ENCODE assay signal across 12 mouse cellular contexts in the genomic region with DNA sequence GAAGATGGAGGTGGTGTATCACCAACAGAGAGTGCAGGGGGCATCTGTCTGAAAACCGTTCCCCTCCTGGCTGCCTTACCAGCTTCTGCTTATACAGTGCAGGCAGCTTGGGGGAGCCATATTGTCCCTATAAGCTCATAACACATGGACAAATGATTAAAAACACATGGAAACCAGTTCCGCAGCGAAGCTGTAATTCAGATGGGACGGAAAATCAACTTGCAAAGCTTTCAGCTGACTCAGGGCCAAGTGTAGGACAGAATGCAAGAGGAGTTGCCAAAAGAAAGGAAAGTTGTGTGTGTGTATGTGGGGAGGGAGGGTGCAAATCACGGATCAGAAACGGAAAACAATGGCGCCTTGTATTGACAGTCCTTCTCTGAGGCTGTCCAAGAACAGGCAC. TPM values are rescaled to one million over a fixed set of nuclear protein-coding genes. Genes with fewer than 3 reads are reported as not detected.
A peak's percentile ranks its signal among the peaks of the same experiment; 100 is the strongest.
DNase-seq lines count a peak whose midpoint lies in the region; ATAC-seq and TF ChIP-seq lines count a peak whose summit lies in the region.
"Had no signal": no experiment of that assay in that cellular context is flagged by ENCODE, and none has a peak within 500 bp of the region (broad histone marks: within the 10 kb centered on the region; RNA-seq: fewer than 3 reads in every experiment).

No protein-coding gene starts in this region.

- H3K9me3 ChIP-seq in kidney, embryonic 15.5 days (replicated peaks), result no peaks in the 10 kb centered on the region
- no peaks in the 10 kb centered on the region for H3K9me3 ChIP-seq in embryonic facial prominence, embryonic 12.5 days

- no peaks in the 10 kb centered on the region for H3K27me3 ChIP-seq in kidney, embryonic 15.5 days
- no peaks in the 10 kb centered on the region for H3K27me3 ChIP-seq in embryonic facial prominence, embryonic 12.5 days

- 56% methylated on average over 7 of the region's 7 CpGs for WGBS in kidney, embryonic 15.5 days
- 28% methylated on average over 7 of the region's 7 CpGs for WGBS in embryonic facial prominence, embryonic 12.5 days

- DNase-seq in kidney, postnatal 36 days, result no peak
- DNase-seq in brain, embryonic 14.5 days (ENCODE audit: low read depth), result peak; percentile 87
- peak; percentile 31 to 35 for DNase-seq in layer of hippocampus, postnatal 10 days (ENCODE audit: low spot score in 2 of 2)
- DNase-seq in thymus, postnatal 14 days, result no peak
- no peak for DNase-seq in ovary, postnatal 10 days (ENCODE audit: low spot score)
- no peak for DNase-seq in thymus, postnatal 0 days (ENCODE audit: low spot score)
- DNase-seq: gastrocnemius, postnatal 36 days had no signal

- 0 out of 2 replicates have a peak, but pooled peaks have one; percentile 25 for ATAC-seq in kidney, embryonic 15.5 days (replicated peaks; ENCODE audit: low FRiP score)
- ATAC-seq in embryonic facial prominence, embryonic 12.5 days (ENCODE audit: insufficient number of reproducible peaks, insufficient read depth, low FRiP score, low TSS enrichment), result peak; percentile 79

- H3K4me3 ChIP-seq in kidney, embryonic 15.5 days (replicated peaks), result no peak overlapping the region
- no peak overlapping the region for H3K4me3 ChIP-seq in embryonic facial prominence, embryonic 12.5 days
- H3K4me3 ChIP-seq: myocyte had no signal

- no peak overlapping the region for H3K4me2 ChIP-seq in kidney, embryonic 15.5 days
- H3K4me2 ChIP-seq in embryonic facial prominence, embryonic 12.5 days (replicated peaks), result peak overlapping the region; percentile 11; the same call in 1 of the 2 replicates

- 0 out of 2 replicates have a peak, but pooled peaks cover 4% of the 10 kb centered on the region for H3K36me3 ChIP-seq in kidney, embryonic 15.5 days
- H3K36me3 ChIP-seq in embryonic facial prominence, embryonic 12.5 days, result no peaks in the 10 kb centered on the region

- H3K27ac ChIP-seq in kidney, embryonic 15.5 days, result peak overlapping the region; percentile 67
- H3K27ac ChIP-seq in embryonic facial prominence, embryonic 12.5 days, result peak overlapping the region; percentile 91

- 0 out of 2 replicates have a peak, but pooled peaks cover 3% of the 10 kb centered on the region for H3K4me1 ChIP-seq in kidney, embryonic 15.5 days
- H3K4me1 ChIP-seq in embryonic facial prominence, embryonic 12.5 days, result peaks cover 26% of the 10 kb centered on the region

- H3K9ac ChIP-seq in kidney, embryonic 15.5 days, result no peak overlapping the region
- no peak overlapping the region for H3K9ac ChIP-seq in embryonic facial prominence, embryonic 12.5 days

- no peak for TF ChIP-seq POLR2A in brain, embryonic 14.5 days (IDR thresholded peaks at IDR 0.05; ENCODE audit: borderline replicate concordance, extremely low read depth, insufficient read depth, insufficient read length, poor library complexity, severe bottlenecking)

- TF ChIP-seq CTCF in brain, embryonic 14.5 days (IDR thresholded peaks at IDR 0.05; ENCODE audit: borderline replicate concordance, extremely low read depth, insufficient read depth, insufficient read length), result no peak

RNA-seq across cellular contexts. Expression of gene Cer1, which starts 6.1 kb away (rescaled TPM):
- 0.09 TPM in 1 of 2 replicates, not detected in the other for polyA plus RNA-seq in kidney, embryonic 15.5 days (2015; fragmentation: Nextera tagmentation; extraction: Ambion mirVana)
- polyA plus RNA-seq in brain, embryonic 14.5 days (2012; rRNA removed), result 0.05 and 0.21 TPM in 2 replicates
- polyA plus RNA-seq in embryonic facial prominence, embryonic 12.5 days (2016; fragmentation: Nextera tagmentation; extraction: Ambion mirVana), result 0.25 and 0.45 TPM in 2 replicates
- under 1 TPM in 1 of 2 experiments, not detected in 1; 0.18 TPM for total RNA-seq in layer of hippocampus, postnatal 10 days (2021)
- polyA plus RNA-seq in thymus, postnatal 0 days (2015; fragmentation: Nextera tagmentation; extraction: Ambion mirVana), result not detected in 2 replicates
- total RNA-seq: gastrocnemius, postnatal 36 days; liver, adult 2 months; MEL had no signal
- polyA plus RNA-seq: liver, adult 2 months; myocyte had no signal

RNA-seq across cellular contexts. Expression of gene Zdhhc21, which starts 31.3 kb away (rescaled TPM):
- polyA plus RNA-seq in kidney, embryonic 15.5 days (2015; fragmentation: Nextera tagmentation; extraction: Ambion mirVana), result 13.6 and 14.0 TPM in 2 replicates
- 12.4 and 14.7 TPM in 2 replicates for polyA plus RNA-seq in brain, embryonic 14.5 days (2012; rRNA removed)
- polyA plus RNA-seq in embryonic facial prominence, embryonic 12.5 days (2016; fragmentation: Nextera tagmentation; extraction: Ambion mirVana), result 14.5 and 14.7 TPM in 2 replicates
- 10 to 100 TPM; 43.7 to 49.6 TPM for total RNA-seq in layer of hippocampus, postnatal 10 days (2021)
- 10.3 and 11.7 TPM in 2 replicates for polyA plus RNA-seq in thymus, postnatal 0 days (2015; fragmentation: Nextera tagmentation; extraction: Ambion mirVana)

Comparison
In these comparisons a context has a peak if more than half of its experiments do, and no peak if none do; other contexts are left out.
1. DNase-seq: peak in brain, embryonic 14.5 days (single experiment) and layer of hippocampus, postnatal 10 days (2 of 2); none in kidney, postnatal 36 days (0 of 2), thymus, postnatal 14 days (single experiment), ovary, postnatal 10 days (single experiment) and thymus, postnatal 0 days (single experiment).